8 mouse cellular contexts compared by ENCODE assay signal in the genomic region with DNA sequence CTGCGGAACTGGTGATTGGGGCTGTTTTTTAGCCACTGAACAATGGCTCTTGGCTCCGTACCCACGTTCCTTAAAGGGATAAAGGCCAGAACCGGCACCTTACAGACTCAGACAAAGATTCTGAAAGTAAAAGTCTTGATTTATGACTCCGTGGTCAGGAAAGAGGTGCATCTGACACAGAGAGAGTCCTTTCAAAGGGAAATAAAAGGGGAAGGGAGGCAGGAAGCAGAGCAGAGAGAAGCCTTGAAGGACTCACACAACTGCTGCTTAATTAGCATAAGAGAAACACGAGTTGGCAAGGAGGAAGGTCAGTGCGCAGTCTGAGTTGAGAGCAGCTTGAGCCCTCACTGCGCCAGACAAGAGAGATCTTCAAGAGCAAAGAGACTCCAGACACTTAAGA. TPM values are rescaled to one million over a fixed set of nuclear protein-coding genes. Genes with fewer than 3 reads are reported as not detected.
DNase-seq lines count a peak whose midpoint lies in the region; ATAC-seq and TF ChIP-seq lines count a peak whose summit lies in the region.

No protein-coding gene starts in this region.

- no peak for TF ChIP-seq POLR2A in myocyte (IDR thresholded peaks at IDR 0.05; ENCODE audit: insufficient read length, low read depth)

- WGBS in heart, embryonic 13.5 days = 25% methylated on average over 8 of the region's 8 CpGs
- WGBS in kidney, embryonic 15.5 days = 7% methylated on average over 8 of the region's 8 CpGs

- H3K9ac ChIP-seq in heart, embryonic 13.5 days = peak overlapping the region; percentile 2; the same call in 1 of the 2 replicates
- no peak overlapping the region for H3K9ac ChIP-seq in kidney, embryonic 15.5 days

- H3K36me3 ChIP-seq in heart, embryonic 13.5 days = no peaks in the 10 kb centered on the region
- H3K36me3 ChIP-seq in kidney, embryonic 15.5 days = no peaks in the 10 kb centered on the region
- no peaks in the 10 kb centered on the region for H3K36me3 ChIP-seq in myocyte (ENCODE audit: control insufficient read depth, insufficient read depth)

- H3K4me2 ChIP-seq in heart, embryonic 13.5 days = peak overlapping the region; percentile 42
- H3K4me2 ChIP-seq in kidney, embryonic 15.5 days = peak overlapping the region; percentile 24
- H3K4me2 ChIP-seq in myocyte (ENCODE audit: low read depth) = peak overlapping the region; percentile 50

- no peak for TF ChIP-seq CTCF in layer of hippocampus, adult 2 months (conservative IDR thresholded peaks at IDR 0.05)

- no peaks in the 10 kb centered on the region for H3K9me3 ChIP-seq in heart, embryonic 13.5 days
- no peaks in the 10 kb centered on the region for H3K9me3 ChIP-seq in kidney, embryonic 15.5 days (replicated peaks)

- peak overlapping the region; percentile 20; the same call in 1 of the 2 replicates for H3K4me3 ChIP-seq in layer of hippocampus, adult 2 months
- H3K4me3 ChIP-seq in heart, embryonic 13.5 days = no peak overlapping the region
- no peak overlapping the region for H3K4me3 ChIP-seq in kidney, embryonic 15.5 days (replicated peaks)
- H3K4me3 ChIP-seq in myocyte = no peak overlapping the region

- no peaks in the 10 kb centered on the region for H3K27me3 ChIP-seq in heart, embryonic 13.5 days (replicated peaks)
- no peaks in the 10 kb centered on the region for H3K27me3 ChIP-seq in kidney, embryonic 15.5 days
- H3K27me3 ChIP-seq in myocyte (ENCODE audit: control insufficient read depth, insufficient read depth, insufficient read length) = no peaks in the 10 kb centered on the region

- peaks cover 9% of the 10 kb centered on the region for H3K4me1 ChIP-seq in heart, embryonic 13.5 days
- H3K4me1 ChIP-seq in kidney, embryonic 15.5 days = peaks cover 8% of the 10 kb centered on the region; the same call in 1 of the 2 replicates

- ATAC-seq in heart, embryonic 13.5 days (ENCODE audit: extremely low read depth, insufficient number of reproducible peaks, low FRiP score, low TSS enrichment) = no peak
- peak; percentile 70; the same call in 1 of the 2 replicates for ATAC-seq in kidney, embryonic 15.5 days (replicated peaks; ENCODE audit: low FRiP score)

- no peak for DNase-seq in layer of hippocampus, adult 2 months (ENCODE audit: low spot score in 2 of 2)
- DNase-seq in layer of hippocampus, postnatal 36 days = no peak
- peak; percentile 68 to 72 for DNase-seq in adrenal gland, postnatal 36 days
- no peak for DNase-seq in MN1 (ENCODE audit: low spot score)
- no peak for DNase-seq in left cerebral cortex, adult 9 months (ENCODE audit: low spot score in 2 of 2)

- H3K79me2 ChIP-seq in myocyte (ENCODE audit: control insufficient read depth, insufficient read depth) = no peaks in the 10 kb centered on the region

- peak overlapping the region; percentile 53 for H3K27ac ChIP-seq in layer of hippocampus, adult 2 months
- no peak overlapping the region for H3K27ac ChIP-seq in heart, embryonic 13.5 days (replicated peaks)
- no peak overlapping the region; the same call in 1 of the 2 replicates for H3K27ac ChIP-seq in kidney, embryonic 15.5 days

- no peak overlapping the region for H3ac ChIP-seq in myocyte (ENCODE audit: control insufficient read depth, insufficient read length)

TF ChIP-seq in myocyte, 11 proteins besides CTCF, POLR2A, EP300 and RAD21:
- TF ChIP-seq CEBPB (IDR thresholded peaks at IDR 0.05; ENCODE audit: insufficient read depth, poor library complexity, severe bottlenecking) (no peak), REST (IDR thresholded peaks at IDR 0.05; ENCODE audit: insufficient read depth, insufficient read length) (no peak), MYOD1 (IDR thresholded peaks at IDR 0.05; ENCODE audit: control insufficient read depth in 1 of 3, insufficient read length in 2 of 3, low read depth in 2 of 3) (no peak), TCF12 (IDR thresholded peaks at IDR 0.05; ENCODE audit: insufficient read depth, poor library complexity, severe bottlenecking) (no peak), POLR2AphosphoS2 (IDR thresholded peaks at IDR 0.05; ENCODE audit: insufficient read length, low read depth) (no peak), E2F4 (IDR thresholded peaks at IDR 0.05; ENCODE audit: insufficient read depth) (no peak), SRF (IDR thresholded peaks at IDR 0.05; ENCODE audit: control insufficient read depth, insufficient read length, low read depth) (no peak), TCF3 (IDR thresholded peaks at IDR 0.05; ENCODE audit: insufficient read length, low read depth) (no peak), MAX (IDR thresholded peaks at IDR 0.05; ENCODE audit: low read depth) (no peak), USF1 (IDR thresholded peaks at IDR 0.05; ENCODE audit: low read depth) (no peak), MYOG (IDR thresholded peaks at IDR 0.05; ENCODE audit: control insufficient read depth in 1 of 3, insufficient read depth in 1 of 3, insufficient read length in 2 of 3, low read depth in 2 of 3) (no peak)

RNA-seq across cellular contexts. Expression of gene Prdm5, which starts 13.7 kb away (rescaled TPM):
- total RNA-seq in layer of hippocampus, adult 2 months (2021) = 10 to 100 TPM; 40.0 to 40.8 TPM
- total RNA-seq in layer of hippocampus, postnatal 36 days (2021) = 10 to 100 TPM; 35.1 to 41.7 TPM
- total RNA-seq in adrenal gland, postnatal 36 days (2021) = 10 to 100 TPM; 14.8 to 17.0 TPM
- polyA plus RNA-seq in heart, embryonic 13.5 days (2015; fragmentation: Nextera tagmentation; extraction: Ambion mirVana) = 12.6 and 15.9 TPM in 2 replicates
- polyA plus RNA-seq in kidney, embryonic 15.5 days (2015; fragmentation: Nextera tagmentation; extraction: Ambion mirVana) = 20.2 and 21.3 TPM in 2 replicates
- polyA plus RNA-seq in myocyte (2012; fragmentation: generic; extraction: Trizol) = 11.5 TPM

Comparison
In these comparisons a context has a peak if more than half of its experiments do, and no peak if none do; other contexts are left out.
1. DNase-seq: peak in adrenal gland, postnatal 36 days (2 of 2); none in layer of hippocampus, adult 2 months (0 of 2), layer of hippocampus, postnatal 36 days (0 of 2), MN1 (single experiment) and left cerebral cortex, adult 9 months (0 of 2).
2. Peak in every context shown above with its lines, with median percentiles within 50 percentile points of each other: H3K4me2 ChIP-seq.